Mouse (Mus musculus) neural tube, embryonic 15.5 days (tissue): Measurements from ENCODE around the gene Ubald2. TPM values are rescaled to one million over a fixed set of nuclear protein-coding genes. Genes with fewer than 3 reads are reported as not detected.

Experiments used
- ATAC-seq: fragments of 200-750 bp; cut with Nextera tagmentation; 2 replicates; pipeline ENCODE4 v1.8.0; 2017; ENCODE audit warnings: mild to moderate bottlenecking, moderate TSS enrichment, moderate library complexity; ENCODE audit not compliant: low FRiP score
- H3K27ac ChIP-seq: fragments of 300-500 bp; sonication (generic); replicated peaks from 2 replicates; pipeline ENCODE4 v1.5.1; 2015; ENCODE audit warnings: mild to moderate bottlenecking, inconsistent platforms
- H3K27me3 ChIP-seq: fragments of 300-500 bp; sonication (generic); replicated peaks from 2 replicates; pipeline ENCODE4 v1.6.1; 2015; ENCODE audit warnings: inconsistent platforms
- H3K36me3 ChIP-seq: fragments of 300-500 bp; sonication (generic); 2 replicates; pipeline ENCODE4 v1.6.1; 2015; ENCODE audit warnings: inconsistent platforms
- H3K4me1 ChIP-seq: fragments of 300-500 bp; sonication (generic); 2 replicates; pipeline ENCODE4 v1.6.1; 2015; ENCODE audit warnings: inconsistent platforms
- H3K4me2 ChIP-seq: fragments of 300-500 bp; sonication (generic); 2 replicates; pipeline ENCODE4 v1.6.1; 2015; ENCODE audit warnings: inconsistent platforms, mild to moderate bottlenecking, moderate library complexity
- H3K4me3 ChIP-seq: fragments of 300-500 bp; sonication (generic); replicated peaks from 2 replicates; pipeline ENCODE4 v1.5.1; 2015; ENCODE audit warnings: mild to moderate bottlenecking, inconsistent platforms
- H3K9ac ChIP-seq: fragments of 300-500 bp; sonication (generic); replicated peaks from 2 replicates; pipeline ENCODE4 v1.6.1; 2015; ENCODE audit warnings: mild to moderate bottlenecking, inconsistent platforms
- H3K9me3 ChIP-seq: fragments of 300-500 bp; sonication (generic); replicated peaks from 2 replicates; pipeline ENCODE4 v1.6.1; 2016; ENCODE audit warnings: inconsistent platforms
- WGBS: fragments of 180-500 bp; shearing (Covaris S2); methylation state at CpG from one replicate; pipeline ENCODE4 v1.1.7; 2015; ENCODE audit warnings: mixed read lengths; 5-methylcytosine and 5-hydroxymethylcytosine counted together
- polyA plus RNA-seq: library from polyadenylated mRNA; unstranded; fragments of >200 nt; fragmentation: Nextera tagmentation; extraction: Ambion mirVana; gene quantifications from 2 replicates; pipeline ENCODE4 v1.2.1, GENCODE M21; 2015

The Ubald2 gene
- polyA plus RNA-seq, 1 experiment from 2014 or later = 39.2 TPM

DNA sequence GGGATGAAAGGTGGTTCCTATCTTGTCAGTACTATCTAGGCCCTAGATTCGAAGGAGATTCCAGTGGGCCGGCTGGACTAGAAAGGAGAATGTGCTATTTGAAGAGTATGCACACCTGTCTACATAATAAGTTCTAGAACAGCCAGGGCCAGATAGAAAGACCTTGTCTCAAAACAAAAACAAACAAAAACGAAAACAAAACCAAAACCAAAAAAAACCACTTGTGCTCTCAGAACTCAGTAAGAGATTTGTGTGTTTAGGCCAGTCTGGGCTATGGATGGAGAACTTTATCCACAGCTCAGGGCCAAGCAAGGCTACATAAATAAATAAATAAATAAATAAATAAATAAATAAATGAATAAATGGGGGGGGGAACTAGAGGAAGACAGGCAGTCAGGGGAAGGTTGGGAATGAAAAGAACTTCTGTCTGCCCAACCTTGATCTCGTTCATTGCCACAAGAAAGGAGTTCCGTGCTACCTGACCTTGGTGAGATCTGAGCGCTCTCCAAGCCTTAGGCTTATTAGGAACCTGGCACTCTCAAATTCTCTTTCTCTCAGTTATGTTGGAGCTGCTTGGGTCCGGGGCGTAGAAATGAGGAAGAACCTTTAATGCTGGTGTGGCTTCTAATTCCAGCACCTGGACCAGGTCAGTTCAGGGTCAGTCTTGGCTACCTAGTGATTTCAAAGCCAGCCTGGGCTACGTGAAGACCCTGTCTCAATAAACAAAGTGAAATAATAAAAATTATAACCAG, 3.9 kb upstream of the Ubald2 start:
- Histone ChIP-seq H3K4me2 (no peak overlapping the region), H3K27me3 (0 out of 2 replicates have a peak, but pooled peaks cover 3% of the 10 kb centered on the region), H3K9me3 (no peaks in the 10 kb centered on the region), H3K27ac (no peak overlapping the region), H3K4me3 (no peak overlapping the region), H3K9ac (no peak overlapping the region), H3K36me3 (no peaks in the 10 kb centered on the region), H3K4me1 (peaks cover 7% of the 10 kb centered on the region)
- 89% methylated on average over 9 of the region's 9 CpGs for WGBS
- no peak for ATAC-seq

DNA sequence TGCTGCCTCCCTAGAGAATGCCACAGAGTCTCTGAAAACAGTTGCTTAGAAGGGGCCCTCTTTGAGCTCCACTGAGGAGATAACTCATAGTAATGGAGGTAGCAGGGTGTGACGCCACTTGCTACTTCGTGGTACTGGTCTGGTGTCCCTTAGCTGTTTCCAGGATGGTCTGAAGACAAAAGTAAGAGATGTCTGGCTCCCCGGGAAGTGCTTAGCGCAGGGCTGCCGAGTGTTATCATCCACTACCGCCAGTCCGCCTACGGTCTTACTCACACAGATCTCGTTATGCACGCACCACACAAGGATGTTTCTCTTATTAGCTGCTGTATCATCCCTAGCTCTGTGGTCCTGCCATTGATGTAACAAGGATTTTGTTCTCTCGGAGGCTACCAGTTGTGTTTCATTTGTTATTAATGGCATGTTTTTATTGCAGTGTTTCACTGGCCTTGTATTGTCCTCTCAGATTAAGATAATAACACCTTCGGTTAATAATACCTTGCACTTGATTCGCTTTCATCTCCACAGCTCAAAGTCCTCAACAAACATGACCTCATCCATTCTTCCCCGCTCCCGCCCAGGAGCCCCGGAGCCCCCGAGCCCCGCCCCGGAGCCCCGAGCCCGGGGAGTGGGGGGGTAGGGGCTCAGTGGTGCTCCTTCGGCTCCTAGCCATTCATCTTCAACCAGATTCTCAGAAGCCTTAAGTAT, 3.0 kb upstream of the Ubald2 start:
- Histone ChIP-seq H3K27ac (no peak overlapping the region), H3K27me3 (0 out of 2 replicates have a peak, but pooled peaks cover 3% of the 10 kb centered on the region), H3K4me3 (no peak overlapping the region), H3K4me2 (no peak overlapping the region), H3K4me1 (peaks cover 15% of the 10 kb centered on the region), H3K9ac (no peak overlapping the region), H3K36me3 (0 out of 2 replicates have a peak, but pooled peaks cover 2% of the 10 kb centered on the region), H3K9me3 (no peaks in the 10 kb centered on the region)
- no peak for ATAC-seq
- WGBS = 45% methylated on average over 22 of the region's 22 CpGs

DNA sequence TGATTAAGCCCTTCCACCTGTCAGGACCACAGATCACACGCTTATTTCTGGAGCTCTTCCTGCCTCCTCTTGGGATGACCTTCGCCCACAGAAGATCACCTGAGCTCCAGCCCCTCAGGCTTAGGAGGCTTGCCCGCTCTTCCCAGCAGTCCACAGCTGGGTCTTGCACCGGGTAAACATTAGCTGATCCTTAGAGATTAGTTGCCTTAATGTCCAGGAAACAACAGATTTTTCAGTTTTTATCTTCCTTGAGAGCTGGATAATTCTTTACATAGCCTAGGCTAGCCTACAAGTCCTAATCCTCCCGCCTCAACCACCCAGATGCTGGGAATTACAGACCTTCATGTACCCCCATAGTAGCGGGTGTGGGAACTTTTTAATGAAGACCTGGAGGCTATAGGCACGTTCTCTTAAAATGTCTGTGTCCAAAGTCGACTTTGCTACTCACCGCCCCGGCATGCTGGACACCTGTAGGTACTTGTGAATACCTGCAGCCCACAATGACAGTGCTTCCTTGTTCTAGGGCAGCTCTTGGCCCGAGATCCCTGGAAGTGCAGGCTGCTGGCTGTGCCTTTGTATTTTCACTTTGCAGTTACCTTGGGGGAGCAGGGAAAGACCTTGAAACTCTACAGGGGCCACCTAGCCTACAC, 2.3 kb upstream of the Ubald2 start:
- WGBS = 63% methylated on average over 11 of the region's 11 CpGs
- no peak overlapping the region for H3K4me2 ChIP-seq
- H3K9me3 ChIP-seq = no peaks in the 10 kb centered on the region
- H3K27ac ChIP-seq = no peak overlapping the region
- H3K4me1 ChIP-seq = peaks cover 22% of the 10 kb centered on the region
- no peak overlapping the region for H3K4me3 ChIP-seq
- 0 out of 2 replicates have a peak, but pooled peaks cover 3% of the 10 kb centered on the region for H3K27me3 ChIP-seq
- H3K36me3 ChIP-seq = 0 out of 2 replicates have a peak, but pooled peaks cover 4% of the 10 kb centered on the region
- ATAC-seq = no peak
- no peak overlapping the region for H3K9ac ChIP-seq

DNA sequence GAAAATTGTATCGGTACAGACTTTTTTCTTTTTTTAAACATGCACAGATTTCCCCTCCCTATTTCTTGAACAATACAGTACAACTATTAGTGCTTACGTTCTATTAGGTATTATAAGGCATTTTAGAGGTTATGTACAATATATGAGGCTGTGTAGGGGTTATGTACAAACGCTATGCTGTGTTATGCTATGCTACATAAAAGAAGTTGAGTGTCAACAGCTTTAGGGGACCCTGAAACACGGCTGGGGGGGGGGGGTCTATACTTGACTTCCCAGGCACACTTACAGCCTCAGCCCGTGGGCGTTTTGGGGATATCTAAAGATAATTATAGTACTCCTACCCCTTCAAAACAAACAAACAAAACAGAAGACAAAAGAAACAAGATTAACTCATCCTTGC, 1.8 kb upstream of the Ubald2 start:
- 69% methylated on average over 6 of the region's 6 CpGs for WGBS
- no peak overlapping the region for H3K4me3 ChIP-seq
- H3K27ac ChIP-seq = no peak overlapping the region
- no peak overlapping the region for H3K9ac ChIP-seq
- H3K27me3 ChIP-seq = 0 out of 2 replicates have a peak, but pooled peaks cover 3% of the 10 kb centered on the region
- 0 out of 2 replicates have a peak, but pooled peaks cover 4% of the 10 kb centered on the region for H3K36me3 ChIP-seq
- H3K9me3 ChIP-seq = no peaks in the 10 kb centered on the region
- H3K4me2 ChIP-seq = no peak overlapping the region
- peaks cover 28% of the 10 kb centered on the region for H3K4me1 ChIP-seq
- no peak for ATAC-seq

DNA sequence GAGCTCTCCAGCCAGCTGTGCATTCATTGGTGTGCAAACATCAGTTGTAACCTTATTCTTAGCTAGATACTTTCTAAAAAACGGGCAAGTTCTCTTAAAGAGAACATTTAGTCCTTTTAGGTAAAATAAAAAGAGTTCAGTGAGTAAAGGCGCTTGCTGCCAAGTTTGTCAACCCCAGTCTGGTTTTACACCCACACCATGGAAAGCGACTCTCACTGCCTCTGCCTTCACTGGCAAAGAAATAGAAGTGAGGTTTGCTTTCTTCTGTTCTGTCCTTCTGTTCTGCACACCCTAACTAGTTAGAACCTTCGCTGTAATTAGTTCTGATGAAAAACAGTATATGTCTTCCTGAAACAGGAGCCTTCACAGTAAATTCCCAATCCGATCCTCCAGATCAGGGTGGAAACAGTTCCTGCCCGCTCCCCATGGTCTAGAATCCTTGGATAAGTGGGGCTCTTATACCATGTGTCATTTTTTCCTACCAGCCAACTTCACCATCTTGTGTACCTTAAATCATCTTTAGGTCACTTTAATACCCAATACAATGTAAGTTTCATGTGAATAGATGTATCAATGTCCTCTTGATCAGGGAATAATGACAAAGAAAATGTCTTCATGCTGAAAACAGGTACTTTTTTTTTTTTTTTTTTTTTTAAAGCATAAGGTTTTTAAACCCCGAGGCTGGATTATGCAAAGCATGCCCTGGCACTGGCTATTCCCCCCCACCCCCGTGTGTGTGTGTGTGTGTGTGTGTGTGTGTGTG, 1.1 kb upstream of the Ubald2 start:
- WGBS = 74% methylated on average over 8 of the region's 8 CpGs
- Histone ChIP-seq H3K4me3 (no peak overlapping the region), H3K4me1 (peaks cover 33% of the 10 kb centered on the region), H3K27ac (no peak overlapping the region), H3K27me3 (0 out of 2 replicates have a peak, but pooled peaks cover 3% of the 10 kb centered on the region), H3K9ac (no peak overlapping the region), H3K9me3 (no peaks in the 10 kb centered on the region), H3K4me2 (no peak overlapping the region), H3K36me3 (0 out of 2 replicates have a peak, but pooled peaks cover 10% of the 10 kb centered on the region)
- ATAC-seq = no peak

DNA sequence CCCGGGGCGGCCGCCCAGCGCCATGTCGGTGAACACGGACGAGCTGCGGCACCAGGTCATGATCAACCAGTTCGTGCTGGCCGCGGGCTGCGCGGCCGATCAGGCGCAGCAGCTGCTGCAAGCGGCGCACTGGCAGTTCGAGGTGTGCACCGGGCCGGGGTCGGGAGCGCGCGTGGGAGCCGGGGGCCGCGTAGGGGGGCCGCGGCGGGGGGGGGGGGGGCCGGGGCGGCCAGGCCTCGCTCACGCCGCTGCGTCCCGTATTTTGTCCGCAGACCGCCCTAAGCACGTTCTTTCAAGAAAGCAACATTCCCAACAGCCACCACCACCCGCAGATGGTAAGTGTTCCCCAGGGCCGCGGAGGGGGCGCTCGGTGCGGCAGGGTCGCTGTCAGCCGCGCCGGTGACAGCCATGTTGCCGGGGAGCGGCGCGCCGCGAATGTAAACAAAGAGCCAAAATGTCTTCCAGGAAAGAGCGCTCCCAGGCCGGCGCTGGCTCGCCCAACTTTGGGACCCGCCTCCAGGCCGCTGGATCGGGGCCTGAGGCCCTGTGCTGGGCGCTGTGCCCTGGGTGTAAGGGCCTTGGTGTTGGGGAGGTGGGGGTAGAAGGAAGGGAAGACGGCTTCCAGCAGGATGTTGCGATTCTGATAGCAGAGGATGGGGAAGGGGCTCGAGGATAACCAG, 533 bp downstream of the Ubald2 start:
- H3K4me1 ChIP-seq = peaks cover 33% of the 10 kb centered on the region
- H3K9ac ChIP-seq = peak overlapping the region; percentile 85
- WGBS = 0% methylated on average over 30 of the region's 67 CpGs
- ATAC-seq = peak; percentile 65
- peak overlapping the region; percentile 92 for H3K27ac ChIP-seq
- 0 out of 2 replicates have a peak, but pooled peaks cover 3% of the 10 kb centered on the region for H3K27me3 ChIP-seq
- peak overlapping the region; percentile 79 for H3K4me2 ChIP-seq
- H3K9me3 ChIP-seq = no peaks in the 10 kb centered on the region
- peaks cover 16% of the 10 kb centered on the region; the same call in 1 of the 2 replicates for H3K36me3 ChIP-seq
- H3K4me3 ChIP-seq = peak overlapping the region; percentile 70

DNA sequence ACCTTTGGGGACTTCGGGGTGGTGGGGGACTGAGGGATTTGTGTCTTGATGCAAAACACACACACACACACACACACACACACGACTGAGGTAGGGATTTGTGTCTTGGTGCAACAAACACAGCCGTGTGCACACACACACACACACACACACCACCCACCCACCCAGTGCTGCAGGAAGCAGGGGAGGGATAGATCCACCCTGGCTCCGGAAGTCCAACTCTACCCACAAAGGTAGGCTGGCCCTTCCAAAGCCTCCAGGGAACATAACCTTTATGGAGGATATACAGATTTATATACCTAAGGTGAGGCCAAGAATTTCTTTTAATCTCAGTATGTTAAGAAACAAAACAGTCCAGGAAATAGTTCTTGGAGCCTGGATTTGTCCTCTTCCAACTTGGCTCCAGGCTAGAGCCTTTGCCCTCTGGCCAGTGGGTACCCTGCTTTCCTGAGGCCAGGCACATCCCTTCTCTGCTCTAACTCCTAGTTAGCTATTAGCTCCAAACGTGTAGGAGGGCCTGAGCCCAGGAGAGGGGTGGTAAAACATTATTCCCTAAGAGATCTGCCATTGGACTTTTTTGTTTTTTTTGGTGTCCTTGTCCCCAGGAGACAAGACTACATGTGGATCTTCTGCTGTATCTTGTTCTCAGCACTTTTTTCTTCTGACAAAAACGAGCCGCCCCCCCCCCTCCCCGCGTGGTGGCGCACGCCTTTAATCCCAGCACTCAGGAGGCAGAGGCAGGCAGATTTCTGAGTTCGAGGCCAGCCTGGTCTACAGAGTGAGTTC, 1.3 kb downstream of the Ubald2 start:
- Histone ChIP-seq H3K9ac (peak overlapping the region; percentile 85), H3K4me3 (peak overlapping the region; percentile 70), H3K4me1 (peaks cover 33% of the 10 kb centered on the region), H3K9me3 (no peaks in the 10 kb centered on the region), H3K27ac (peak overlapping the region; percentile 92), H3K4me2 (peak overlapping the region; percentile 79), H3K36me3 (peaks cover 19% of the 10 kb centered on the region; the same call in 1 of the 2 replicates), H3K27me3 (0 out of 2 replicates have a peak, but pooled peaks cover 3% of the 10 kb centered on the region)
- ATAC-seq = no peak
- WGBS = 50% methylated on average over 12 of the region's 12 CpGs

DNA sequence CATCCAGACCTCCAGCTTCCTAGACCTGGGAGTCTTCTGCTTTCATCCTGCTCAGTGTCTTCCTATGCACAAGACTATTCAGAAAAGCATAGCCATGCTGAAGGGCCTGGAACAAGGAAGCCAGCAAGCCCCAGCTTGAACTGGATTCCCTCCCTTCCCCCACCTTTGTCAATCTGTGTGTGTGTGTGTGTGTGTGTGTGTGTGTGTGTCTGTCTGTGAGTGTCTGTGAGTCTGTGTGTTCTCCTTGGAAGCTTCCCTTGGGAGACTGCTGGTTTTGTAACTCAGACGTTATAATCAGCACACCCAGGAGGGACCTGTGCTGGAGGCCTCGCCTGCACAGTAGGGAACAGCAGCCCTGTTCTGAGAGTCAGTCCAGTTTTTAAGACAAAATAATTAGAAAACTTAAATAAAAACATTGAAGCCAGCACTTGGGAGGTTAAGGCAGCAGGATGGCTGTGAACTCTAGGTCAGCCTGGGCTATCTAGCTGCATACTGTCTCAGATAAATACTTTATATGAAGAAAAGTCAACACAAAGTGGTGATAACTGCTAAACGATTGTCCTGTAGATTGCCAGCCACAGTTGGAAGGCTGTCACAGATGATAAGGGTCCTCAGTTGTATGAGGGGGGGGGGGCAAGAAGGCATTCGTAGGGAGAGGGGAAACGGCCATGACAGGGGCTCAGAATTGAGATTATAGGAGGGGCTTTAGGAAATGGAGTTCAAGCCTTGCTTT, 2.3 kb downstream of the Ubald2 start:
- WGBS = 58% methylated on average over 5 of the region's 5 CpGs
- no peak for ATAC-seq
- Histone ChIP-seq H3K27ac (peak overlapping the region; percentile 25; the same call in 1 of the 2 replicates), H3K4me1 (peaks cover 31% of the 10 kb centered on the region), H3K4me3 (peak overlapping the region; percentile 14; the same call in 1 of the 2 replicates), H3K9ac (peak overlapping the region; percentile 15), H3K9me3 (no peaks in the 10 kb centered on the region), H3K4me2 (peak overlapping the region; percentile 79), H3K36me3 (peaks cover 19% of the 10 kb centered on the region; the same call in 1 of the 2 replicates), H3K27me3 (0 out of 2 replicates have a peak, but pooled peaks cover 1% of the 10 kb centered on the region)

DNA sequence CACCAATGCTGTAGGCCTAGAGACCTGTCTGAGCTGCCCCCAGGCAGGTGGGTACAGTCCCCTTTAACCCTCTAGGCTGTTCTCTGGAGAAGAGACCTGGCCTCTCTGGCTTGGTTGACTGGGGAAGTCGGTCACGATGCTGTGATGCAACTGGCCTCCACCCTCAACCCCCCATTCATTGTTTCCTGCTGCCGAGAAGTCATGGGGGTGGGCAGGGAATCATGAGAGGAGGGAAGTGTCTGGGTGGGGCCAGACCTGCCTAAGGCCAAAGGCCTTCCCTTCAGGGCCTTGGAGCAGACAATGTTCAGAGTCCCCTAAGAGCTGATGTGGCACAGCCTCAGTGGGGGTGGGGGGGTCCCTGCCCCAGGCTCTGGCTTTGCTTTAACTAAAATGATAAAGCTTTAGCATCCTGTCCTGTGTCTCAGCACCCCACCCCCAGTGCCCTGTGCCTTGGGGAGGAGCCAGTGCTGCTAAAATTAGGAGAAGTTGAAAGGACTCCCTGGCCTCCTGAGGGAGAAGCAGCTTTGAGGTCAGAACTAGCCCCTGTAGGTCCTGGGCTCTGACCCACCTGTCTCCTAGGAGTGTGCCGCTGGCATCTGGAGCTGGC, 2.9 kb downstream of the Ubald2 start:
- Histone ChIP-seq H3K4me2 (peak overlapping the region; percentile 79), H3K36me3 (peaks cover 19% of the 10 kb centered on the region; the same call in 1 of the 2 replicates), H3K27me3 (no peaks in the 10 kb centered on the region), H3K9ac (peak overlapping the region; percentile 15; the same call in 1 of the 2 replicates), H3K9me3 (no peaks in the 10 kb centered on the region), H3K4me3 (no peak overlapping the region), H3K27ac (no peak overlapping the region; the same call in 1 of the 2 replicates), H3K4me1 (peaks cover 30% of the 10 kb centered on the region)
- no peak for ATAC-seq
- 64% methylated on average over 4 of the region's 4 CpGs for WGBS
